Mouse (Mus musculus): Measurements from ENCODE around the gene Syne2.

DNA sequence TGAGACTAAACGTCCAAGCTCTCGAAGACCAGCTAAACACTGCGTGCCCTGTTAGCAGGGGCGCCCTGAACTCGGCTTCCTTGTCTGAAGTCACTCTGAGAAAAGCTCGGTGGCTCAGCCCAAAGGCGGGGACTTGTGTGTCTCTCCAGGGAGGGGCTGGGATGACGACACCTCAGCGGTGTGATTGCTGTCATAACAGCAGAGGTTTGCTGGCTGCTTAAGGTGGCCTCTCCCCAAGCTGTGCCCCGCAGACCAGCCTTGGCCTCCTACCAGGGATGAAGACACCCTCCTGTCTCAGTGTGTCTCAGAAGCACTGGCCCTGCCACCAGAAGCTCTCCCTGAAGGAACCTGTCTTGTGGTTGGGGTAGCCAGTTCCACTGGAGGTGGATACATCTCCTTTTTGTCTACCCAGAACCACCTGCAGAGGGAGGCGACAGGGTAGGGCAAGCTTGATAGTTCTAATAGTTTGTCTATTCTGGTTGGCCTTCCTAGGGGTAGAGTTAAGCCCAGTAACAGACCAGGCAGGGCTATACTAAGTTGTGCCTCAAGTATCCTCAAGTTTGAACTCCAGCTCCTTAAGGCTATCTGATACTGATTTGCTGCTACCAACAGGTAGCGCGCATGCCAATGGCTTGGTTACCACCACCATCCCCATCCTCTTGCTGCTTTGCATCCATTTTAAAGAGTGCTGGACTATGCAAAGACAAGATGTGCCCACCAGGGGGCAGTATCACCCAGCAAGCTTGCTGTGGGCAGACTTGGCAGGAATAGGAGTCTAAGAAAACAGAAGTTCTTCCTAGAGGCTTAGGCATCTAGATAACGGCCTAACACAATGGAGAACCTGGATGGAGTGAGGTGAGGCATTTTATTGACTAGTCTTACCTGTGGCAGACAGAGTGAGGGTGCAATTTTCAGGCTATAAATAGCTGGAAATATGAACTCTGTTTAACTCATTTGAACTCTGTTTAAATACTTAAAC lies 198.5 kb downstream of the Syne2 start:
- TF ChIP-seq CTCF (IDR thresholded peaks at IDR 0.05; ENCODE audit: low read depth) (peak; percentile 97), EP300 (optimal IDR thresholded peaks at IDR 0.05) (no peak)
